ENCODE assay signal across 15 mouse cellular contexts in the genomic region with DNA sequence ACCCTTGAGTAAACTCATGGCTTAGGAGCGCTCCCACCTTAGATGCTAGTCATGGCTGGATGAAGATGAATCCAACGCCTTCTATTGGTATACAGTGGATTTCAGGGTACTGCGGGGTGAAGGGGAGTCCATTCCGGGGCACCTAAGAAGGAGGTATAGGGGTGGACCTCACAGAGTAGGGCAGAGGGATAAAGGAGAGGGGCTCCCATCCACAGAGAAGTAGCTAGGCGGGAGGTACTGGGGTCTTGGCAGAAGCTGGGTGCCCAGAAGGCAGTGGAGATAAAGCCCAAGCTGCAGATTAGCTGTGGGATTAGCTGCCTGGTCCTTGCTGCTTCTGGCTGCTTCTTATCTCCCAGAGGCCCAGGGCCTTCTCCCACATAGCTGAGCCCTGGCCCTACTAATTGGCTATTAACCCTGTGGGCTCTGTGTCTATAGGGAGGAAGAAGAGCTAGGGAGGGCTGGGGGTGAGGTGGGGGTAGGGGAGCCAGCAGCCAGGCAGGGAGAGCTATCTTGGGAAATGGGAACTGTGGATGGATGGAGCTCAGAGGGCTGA. TPM values are rescaled to one million over a fixed set of nuclear protein-coding genes. Genes with fewer than 3 reads are reported as not detected.
A peak's percentile ranks its signal among the peaks of the same experiment; 100 is the strongest.
DNase-seq lines count a peak whose midpoint lies in the region; ATAC-seq and TF ChIP-seq lines count a peak whose summit lies in the region.
"Had no signal": no experiment of that assay in that cellular context is flagged by ENCODE, and none has a peak within 500 bp of the region (broad histone marks: within the 10 kb centered on the region; RNA-seq: fewer than 3 reads in every experiment).

No protein-coding gene starts in this region.

- intact Hi-C loops in gastrocnemius, postnatal 14 days (cut with DNase I; ENCODE audit: low total_unique reads), result no loop called here

- H3K27ac ChIP-seq in heart, embryonic 11.5 days (ENCODE audit: low read depth, low read length), result no peak overlapping the region
- H3K27ac ChIP-seq in embryonic facial prominence, embryonic 13.5 days, result no peak overlapping the region
- H3K27ac ChIP-seq: hindbrain, embryonic 15.5 days had no signal

- no peaks in the 10 kb centered on the region for H3K36me3 ChIP-seq in heart, embryonic 11.5 days (ENCODE audit: control insufficient read depth, insufficient read depth, low read length)
- H3K36me3 ChIP-seq in G1E (replicated peaks), result no peaks in the 10 kb centered on the region
- no peaks in the 10 kb centered on the region for H3K36me3 ChIP-seq in embryonic facial prominence, embryonic 13.5 days
- H3K36me3 ChIP-seq: hindbrain, embryonic 15.5 days had no signal

- peak overlapping the region; percentile 18; the same call in 1 of the 2 replicates for H3K4me2 ChIP-seq in heart, embryonic 11.5 days
- no peak overlapping the region for H3K4me2 ChIP-seq in embryonic facial prominence, embryonic 13.5 days
- H3K4me2 ChIP-seq: hindbrain, embryonic 15.5 days had no signal

- TF ChIP-seq CTCF in G1E (IDR thresholded peaks at IDR 0.05; ENCODE audit: low read depth, low read length), result no peak

- no peak for ATAC-seq in heart, embryonic 11.5 days (replicated peaks; ENCODE audit: insufficient number of reproducible peaks, low FRiP score, low TSS enrichment)
- peak; percentile 82 for ATAC-seq in G1E (ENCODE audit: extremely low read depth, insufficient number of reproducible peaks, low FRiP score, poor library complexity, severe bottlenecking)
- no peak for ATAC-seq in embryonic facial prominence, embryonic 13.5 days (ENCODE audit: insufficient number of reproducible peaks, insufficient read depth, low FRiP score, low TSS enrichment, low read depth)
- ATAC-seq in megakaryocyte-erythroid progenitor cell, adult 5-6 weeks (replicated peaks; ENCODE audit: low FRiP score, low TSS enrichment, poor library complexity, severe bottlenecking), result peak; percentile 81

- H3K27me3 ChIP-seq in heart, embryonic 11.5 days (ENCODE audit: control insufficient read depth, insufficient read depth, low read length), result peaks cover 27% of the 10 kb centered on the region
- peaks cover 38% of the 10 kb centered on the region for H3K27me3 ChIP-seq in G1E (ENCODE audit: insufficient read depth, low read length)
- H3K27me3 ChIP-seq in embryonic facial prominence, embryonic 13.5 days, result peaks cover 40% of the 10 kb centered on the region

- WGBS in heart, embryonic 11.5 days (ENCODE audit: insufficient replicate concordance), result 54% methylated on average over 5 of the region's 5 CpGs
- 74% methylated on average over 5 of the region's 5 CpGs for WGBS in embryonic facial prominence, embryonic 13.5 days

- no peak for DNase-seq in heart, adult 9 months (ENCODE audit: low spot score in 2 of 2)
- peak; percentile 88 for DNase-seq in G1E (ENCODE audit: low spot score)
- no peak for DNase-seq in embryo, embryonic 9.5 days (ENCODE audit: extremely low spot score)
- DNase-seq in gastrocnemius, postnatal 14 days, result no peak
- no peak for DNase-seq in thymus, postnatal 10 days (ENCODE audit: low spot score in 2 of 2)
- DNase-seq: adrenal gland, postnatal 10 days; cerebellum, adult 11 months; kidney, postnatal 36 days; lung, postnatal 14 days; thymus, postnatal 4 days had no signal

- H3K9ac ChIP-seq in heart, embryonic 11.5 days (ENCODE audit: low read depth, low read length), result no peak overlapping the region
- H3K9ac ChIP-seq in embryonic facial prominence, embryonic 13.5 days, result 0 out of 2 replicates have a peak overlapping the region, but pooled peaks have one; percentile 1
- H3K9ac ChIP-seq: hindbrain, embryonic 15.5 days had no signal

- peaks cover 24% of the 10 kb centered on the region for H3K4me1 ChIP-seq in heart, embryonic 11.5 days (ENCODE audit: control insufficient read depth, insufficient read depth, low read length)
- H3K4me1 ChIP-seq in G1E (ENCODE audit: insufficient read depth, low read depth, low read length), result peaks cover 85% of the 10 kb centered on the region
- H3K4me1 ChIP-seq in embryonic facial prominence, embryonic 13.5 days, result peaks cover 11% of the 10 kb centered on the region

- H3K4me3 ChIP-seq in heart, embryonic 11.5 days (ENCODE audit: low read depth, low read length), result no peak overlapping the region
- H3K4me3 ChIP-seq in G1E (ENCODE audit: low read depth, low read length), result peak overlapping the region; percentile 58; the same call in 1 of the 2 replicates
- no peak overlapping the region for H3K4me3 ChIP-seq in embryonic facial prominence, embryonic 13.5 days
- H3K4me3 ChIP-seq: hindbrain, embryonic 15.5 days had no signal

- H3K9me3 ChIP-seq in heart, embryonic 11.5 days (replicated peaks; ENCODE audit: control insufficient read depth, low read length), result no peaks in the 10 kb centered on the region
- peaks cover 4% of the 10 kb centered on the region for H3K9me3 ChIP-seq in G1E (replicated peaks)
- H3K9me3 ChIP-seq in embryonic facial prominence, embryonic 13.5 days, result no peaks in the 10 kb centered on the region
- H3K9me3 ChIP-seq: hindbrain, embryonic 15.5 days had no signal

RNA-seq across cellular contexts. Expression of a gene that starts 13.5 kb away (rescaled TPM):
- 0.11 TPM in 2 replicates for polyA plus RNA-seq in heart, embryonic 11.5 days (2014; fragmentation: Nextera tagmentation; extraction: Ambion mirVana)
- 1.1 and 2.9 TPM in 2 replicates for total RNA-seq in G1E (2014; fragmentation: Nextera tagmentation)
- 1.7 and 2.6 TPM in 2 replicates for total RNA-seq in G1E (2017)
- polyA plus RNA-seq in G1E (2012), result 8.7 and 8.8 TPM in 2 replicates
- 0.30 and 0.45 TPM in 2 replicates for polyA plus RNA-seq in embryonic facial prominence, embryonic 13.5 days (2015; fragmentation: Nextera tagmentation; extraction: Ambion mirVana)
- not detected in 2 replicates for total RNA-seq in megakaryocyte-erythroid progenitor cell, adult 5-6 weeks (2014; fragmentation: Nextera tagmentation)
- not detected in 2 replicates for total RNA-seq in megakaryocyte-erythroid progenitor cell, adult 5-6 weeks (2017)
- not detected for total RNA-seq in gastrocnemius, postnatal 14 days (2021)
- total RNA-seq: gastrocnemius, adult 18-20 months had no signal

RNA-seq across cellular contexts. Expression of a gene that starts 15.4 kb away (rescaled TPM):
- polyA plus RNA-seq in heart, embryonic 11.5 days (2014; fragmentation: Nextera tagmentation; extraction: Ambion mirVana), result 21.4 and 24.6 TPM in 2 replicates
- total RNA-seq in G1E (2014; fragmentation: Nextera tagmentation), result 19.9 and 23.6 TPM in 2 replicates
- 12.0 and 16.6 TPM in 2 replicates for total RNA-seq in G1E (2017)
- polyA plus RNA-seq in G1E (2012), result 119 and 121 TPM in 2 replicates
- polyA plus RNA-seq in embryonic facial prominence, embryonic 13.5 days (2015; fragmentation: Nextera tagmentation; extraction: Ambion mirVana), result 30.6 and 31.5 TPM in 2 replicates
- 3.1 and 4.0 TPM in 2 replicates for total RNA-seq in megakaryocyte-erythroid progenitor cell, adult 5-6 weeks (2014; fragmentation: Nextera tagmentation)
- total RNA-seq in megakaryocyte-erythroid progenitor cell, adult 5-6 weeks (2017), result 0.15 and 1.2 TPM in 2 replicates
- 10 to 100 TPM; 14.9 to 20.7 TPM for total RNA-seq in gastrocnemius, postnatal 14 days (2021)

RNA-seq across cellular contexts. Expression of a gene that starts 15.6 kb away (rescaled TPM):
- polyA plus RNA-seq in heart, embryonic 11.5 days (2014; fragmentation: Nextera tagmentation; extraction: Ambion mirVana), result 0.14 and 0.54 TPM in 2 replicates
- total RNA-seq in G1E (2014; fragmentation: Nextera tagmentation), result 0.30 TPM in 1 of 2 replicates, not detected in the other
- 0.76 and 1.1 TPM in 2 replicates for total RNA-seq in G1E (2017)
- 4.0 and 4.8 TPM in 2 replicates for polyA plus RNA-seq in G1E (2012)
- 1.1 and 1.5 TPM in 2 replicates for polyA plus RNA-seq in embryonic facial prominence, embryonic 13.5 days (2015; fragmentation: Nextera tagmentation; extraction: Ambion mirVana)
- 0.49 TPM in 1 of 2 replicates, not detected in the other for total RNA-seq in megakaryocyte-erythroid progenitor cell, adult 5-6 weeks (2014; fragmentation: Nextera tagmentation)
- not detected in 2 replicates for total RNA-seq in megakaryocyte-erythroid progenitor cell, adult 5-6 weeks (2017)
- total RNA-seq in gastrocnemius, postnatal 14 days (2021), result under 1 TPM; 0.09 to 0.25 TPM

RNA-seq across cellular contexts. Expression of a gene that starts 28.0 kb away (rescaled TPM):
- 49.8 and 57.2 TPM in 2 replicates for polyA plus RNA-seq in heart, embryonic 11.5 days (2014; fragmentation: Nextera tagmentation; extraction: Ambion mirVana)
- total RNA-seq in G1E (2014; fragmentation: Nextera tagmentation) (179 and 182 TPM in 2 replicates), G1E (2017) (178 and 183 TPM in 2 replicates)
- 328 and 349 TPM in 2 replicates for polyA plus RNA-seq in G1E (2012)
- polyA plus RNA-seq in embryonic facial prominence, embryonic 13.5 days (2015; fragmentation: Nextera tagmentation; extraction: Ambion mirVana), result 74.2 and 83.0 TPM in 2 replicates
- 70.3 and 92.5 TPM in 2 replicates for total RNA-seq in megakaryocyte-erythroid progenitor cell, adult 5-6 weeks (2014; fragmentation: Nextera tagmentation)
- 35.0 and 52.6 TPM in 2 replicates for total RNA-seq in megakaryocyte-erythroid progenitor cell, adult 5-6 weeks (2017)
- 10 to 100 TPM; 34.5 to 38.7 TPM for total RNA-seq in gastrocnemius, postnatal 14 days (2021)

RNA-seq across cellular contexts. Expression of a gene that starts 42.5 kb away (rescaled TPM):
- 98.8 and 102 TPM in 2 replicates for polyA plus RNA-seq in heart, embryonic 11.5 days (2014; fragmentation: Nextera tagmentation; extraction: Ambion mirVana)
- total RNA-seq in G1E (2014; fragmentation: Nextera tagmentation) (not detected in 2 replicates), G1E (2017) (0.05 and 0.17 TPM in 2 replicates)
- polyA plus RNA-seq in G1E (2012), result not detected in 2 replicates
- polyA plus RNA-seq in embryonic facial prominence, embryonic 13.5 days (2015; fragmentation: Nextera tagmentation; extraction: Ambion mirVana), result 62.3 and 67.1 TPM in 2 replicates
- 0.40 and 0.68 TPM in 2 replicates for total RNA-seq in megakaryocyte-erythroid progenitor cell, adult 5-6 weeks (2014; fragmentation: Nextera tagmentation)
- total RNA-seq in megakaryocyte-erythroid progenitor cell, adult 5-6 weeks (2017), result 0.30 and 0.47 TPM in 2 replicates
- 10 to 100 TPM; 65.6 to 69.5 TPM for total RNA-seq in gastrocnemius, postnatal 14 days (2021)

Comparison
In these comparisons a context has a peak if more than half of its experiments do, and no peak if none do; other contexts are left out.
1. ATAC-seq: peak in G1E (single experiment) and megakaryocyte-erythroid progenitor cell, adult 5-6 weeks (single experiment); none in heart, embryonic 11.5 days (single experiment) and embryonic facial prominence, embryonic 13.5 days (single experiment).